Mouse (Mus musculus) T-cell, adult 2 months (primary cell): ENCODE measurements at regions not wholly inside any gene's neighbourhood (a gene's known extent, or its start where the extent isn't known, plus 50 kb on each side); places are given as distances from the start of the nearest gene placed in this dataset.

ENCODE experiments used
- DNase-seq: peaks from one replicate; pipeline ENCODE4 v3.0.0; 2022; ENCODE audit warnings: low spot score

- peak; percentile 71 for DNase-seq
Observed at GRCm38 (mm10) chr9:60998086-60998785, 203.9 kb downstream of the Uaca start.

GRCm38 (mm10) chr9:60999001-60999529 lies 204.7 kb downstream of the Uaca start:
- DNase-seq, result peak; percentile 84

- DNase-seq, result no peak
Observed at GRCm38 (mm10) chr9:61000232-61000631, 205.9 kb downstream of the Uaca start.

GRCm38 (mm10) chr9:61002572-61002971 lies 208.2 kb downstream of the Uaca start:
- DNase-seq, result no peak

GRCm38 (mm10) chr9:61008446-61008845 lies 214.1 kb downstream of the Uaca start:
- no peak for DNase-seq

- DNase-seq, result no peak
Observed at GRCm38 (mm10) chr9:61011066-61011465, 216.7 kb downstream of the Uaca start.

GRCm38 (mm10) chr9:61012771-61013540 lies 218.6 kb downstream of the Uaca start:
- DNase-seq, result peak; percentile 83

- DNase-seq, result no peak
Observed at GRCm38 (mm10) chr9:61014151-61014550, 219.8 kb downstream of the Uaca start.

- DNase-seq, result no peak
Observed at GRCm38 (mm10) chr9:61015374-61015890, 221.1 kb downstream of the Uaca start.

- peak; percentile 50 for DNase-seq
Observed at GRCm38 (mm10) chr9:61016673-61017072, 222.3 kb downstream of the Uaca start.

GRCm38 (mm10) chr9:61019938-61020337 lies 225.6 kb downstream of the Uaca start:
- no peak for DNase-seq

GRCm38 (mm10) chr9:61021810-61022209 lies 227.5 kb downstream of the Uaca start:
- DNase-seq, result no peak

GRCm38 (mm10) chr9:61022371-61023026 lies 228.2 kb downstream of the Uaca start:
- DNase-seq, result no peak

- DNase-seq, result no peak
Observed at GRCm38 (mm10) chr9:61025341-61025740, 231.0 kb downstream of the Uaca start.

GRCm38 (mm10) chr9:61028775-61029401 lies 234.5 kb downstream of the Uaca start:
- no peak for DNase-seq

GRCm38 (mm10) chr9:61031699-61032447 lies 237.5 kb downstream of the Uaca start:
- DNase-seq, result no peak

- no peak for DNase-seq
Observed at GRCm38 (mm10) chr9:61032448-61033433, 238.4 kb downstream of the Uaca start.

GRCm38 (mm10) chr9:61033593-61033992 lies 239.3 kb downstream of the Uaca start:
- DNase-seq, result no peak

GRCm38 (mm10) chr9:61042063-61042462 lies 247.7 kb downstream of the Uaca start:
- no peak for DNase-seq

- DNase-seq, result no peak
Observed at GRCm38 (mm10) chr9:61044983-61045382, 250.6 kb downstream of the Uaca start.
